Mouse (Mus musculus): ENCODE results near the gene Poldip3.

The Poldip3 gene

DNA sequence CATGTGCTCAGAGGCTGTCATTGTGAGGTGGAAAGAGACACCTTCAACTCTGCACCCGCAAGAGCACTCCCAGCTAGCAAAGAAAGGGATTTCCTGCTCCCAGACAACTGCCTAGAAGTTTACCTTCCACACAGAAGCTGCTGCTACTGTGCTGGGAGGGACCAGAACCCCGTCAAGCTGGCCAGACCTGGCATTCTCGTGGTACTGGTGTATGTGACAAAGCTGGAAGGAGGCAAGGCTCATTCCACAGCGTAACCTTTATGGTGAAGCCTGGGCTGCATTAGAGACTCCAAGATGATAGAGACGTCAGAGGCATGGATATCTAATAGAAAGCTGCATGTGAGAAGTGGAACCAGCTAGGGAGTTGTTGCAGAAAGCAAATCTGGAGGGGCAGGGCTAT is 24.6 kb downstream of the Poldip3 start:
- no peak for DNase-seq

DNA sequence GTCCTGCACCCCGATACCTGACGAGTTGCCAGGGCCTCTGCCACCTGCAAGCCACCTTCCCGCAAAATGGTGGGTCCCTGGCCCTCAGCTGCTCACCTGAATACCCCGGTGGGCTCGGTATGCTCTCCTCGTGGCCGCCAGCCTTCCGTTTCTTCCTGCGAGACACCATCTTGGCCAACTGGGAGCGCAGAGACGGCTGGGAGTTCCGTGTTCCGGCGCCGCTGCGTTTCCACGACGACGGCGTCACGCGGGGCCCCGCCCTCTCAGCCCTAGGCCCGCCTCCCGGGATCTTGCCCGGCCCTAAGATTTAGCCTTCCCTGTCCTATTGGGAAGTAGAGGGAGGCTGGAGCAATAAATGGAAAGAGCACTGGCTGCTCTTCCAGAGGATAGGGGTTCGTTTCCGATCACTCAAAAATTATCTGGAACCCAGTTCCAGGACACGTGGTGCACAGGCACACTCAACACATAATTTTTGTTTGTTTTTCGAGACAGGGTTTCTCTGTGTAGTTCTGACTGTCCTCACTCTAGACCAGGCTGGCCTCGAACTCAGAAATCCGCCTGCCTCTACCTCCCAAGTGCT is 26.5 kb downstream of the Poldip3 start, which contains the start of gene Rrp7a:
Rrp7a (minus strand) TSS at position 236 of the 580 bp plus-strand sequence.
- DNase-seq = peak; percentile 85

DNA sequence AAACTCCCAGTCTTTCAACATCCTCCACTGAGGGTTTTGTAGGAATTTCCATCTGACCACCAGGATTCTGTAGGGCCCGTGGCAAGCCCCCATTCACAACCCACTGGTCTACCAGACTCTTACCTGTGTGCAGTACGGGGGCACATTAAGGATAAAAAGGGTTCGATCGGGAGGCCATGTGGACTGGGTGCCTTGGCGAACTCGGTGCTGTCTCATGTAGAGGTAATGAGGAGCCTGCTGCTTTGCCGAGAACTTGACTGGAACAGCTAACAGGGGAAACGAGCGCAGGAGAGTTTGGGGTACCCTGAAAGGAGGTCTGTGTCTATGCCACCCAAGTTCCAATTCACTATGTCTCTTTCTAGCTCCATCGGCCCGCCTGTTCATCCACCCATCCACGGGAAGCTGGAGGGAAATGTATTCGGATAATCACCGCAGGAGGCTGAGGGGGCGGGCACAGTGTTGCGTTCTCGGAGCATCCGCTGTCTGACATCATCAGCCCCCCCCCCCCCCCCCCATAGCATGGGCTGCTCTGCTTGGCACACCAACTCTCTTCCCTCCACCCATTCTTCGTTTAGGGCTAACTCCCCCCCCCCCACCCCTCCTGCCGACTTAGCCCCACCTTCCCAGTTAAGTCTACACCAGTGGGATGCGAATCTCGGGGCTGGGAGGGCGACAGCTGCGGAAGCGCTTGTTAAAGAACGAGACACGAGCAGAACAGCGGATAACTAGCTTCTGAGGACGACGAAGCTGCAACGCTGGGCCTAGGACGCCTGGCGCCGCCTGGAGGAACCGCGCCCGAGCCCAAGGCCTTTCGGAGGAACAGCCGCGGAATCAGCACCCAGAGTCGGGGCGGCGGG is 27.2 kb downstream of the Poldip3 start:
- DNase-seq = peak; percentile 39

DNA sequence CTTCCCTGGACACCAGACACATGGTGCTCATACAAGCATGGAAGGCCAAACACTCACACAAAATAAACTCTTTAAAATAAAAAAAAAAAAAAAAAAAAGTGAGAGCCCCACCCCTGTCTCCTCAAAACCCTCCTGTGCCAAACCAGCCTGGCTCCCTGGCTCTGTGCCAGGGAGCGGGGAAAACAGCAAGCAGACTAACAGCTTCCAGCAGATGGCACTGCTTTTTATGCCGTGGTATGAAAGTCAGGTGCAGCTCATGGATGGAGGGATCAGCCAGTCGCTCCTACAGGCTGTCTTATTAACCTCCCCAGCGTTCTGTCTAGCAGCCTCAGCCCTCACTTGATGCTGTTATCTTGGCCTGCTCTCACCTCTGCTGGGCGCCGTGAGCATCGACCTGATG is 30.8 kb downstream of the Poldip3 start:
- peak; percentile 53 for DNase-seq

DNA sequence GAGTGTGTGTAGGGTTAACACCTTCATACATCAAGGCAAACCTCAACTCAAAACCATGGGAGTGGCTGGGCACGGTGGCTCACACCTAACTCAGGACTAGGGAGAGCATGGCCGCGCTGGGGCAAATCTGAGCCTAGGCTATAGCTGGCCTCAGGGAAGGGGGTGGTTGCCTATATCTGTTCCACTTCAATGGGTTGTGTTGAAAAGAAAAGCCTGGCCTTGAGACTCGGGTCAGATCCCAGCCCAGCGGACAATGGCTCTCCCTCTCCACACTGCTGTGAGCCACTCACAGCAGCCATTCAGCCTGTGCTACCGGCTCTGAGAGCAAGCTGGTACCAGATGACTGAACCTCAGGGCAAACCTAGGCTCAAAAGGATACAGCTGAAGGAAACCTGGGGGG is 34.1 kb downstream of the Poldip3 start:
- no peak for DNase-seq

DNA sequence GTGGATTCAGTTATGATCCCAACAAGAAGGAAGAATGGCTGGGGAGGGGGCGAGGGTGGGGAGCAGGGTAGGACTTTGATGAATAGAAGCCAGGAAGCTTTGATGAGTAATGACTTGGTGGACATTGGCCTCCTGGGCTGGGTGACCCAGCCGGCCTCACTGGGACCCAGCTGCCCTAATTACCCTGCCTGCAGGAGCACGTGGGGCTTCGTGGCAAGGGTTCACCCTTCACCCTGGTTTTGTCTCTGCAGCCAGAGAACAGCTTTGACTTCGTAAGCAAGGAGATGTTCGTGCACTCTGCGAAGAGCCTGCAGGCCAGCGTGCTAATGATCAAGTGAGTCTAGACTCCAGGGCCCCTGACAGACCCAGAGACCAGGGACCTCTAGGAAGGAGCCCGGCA is 35.1 kb downstream of the Poldip3 start:
- DNase-seq = no peak

DNA sequence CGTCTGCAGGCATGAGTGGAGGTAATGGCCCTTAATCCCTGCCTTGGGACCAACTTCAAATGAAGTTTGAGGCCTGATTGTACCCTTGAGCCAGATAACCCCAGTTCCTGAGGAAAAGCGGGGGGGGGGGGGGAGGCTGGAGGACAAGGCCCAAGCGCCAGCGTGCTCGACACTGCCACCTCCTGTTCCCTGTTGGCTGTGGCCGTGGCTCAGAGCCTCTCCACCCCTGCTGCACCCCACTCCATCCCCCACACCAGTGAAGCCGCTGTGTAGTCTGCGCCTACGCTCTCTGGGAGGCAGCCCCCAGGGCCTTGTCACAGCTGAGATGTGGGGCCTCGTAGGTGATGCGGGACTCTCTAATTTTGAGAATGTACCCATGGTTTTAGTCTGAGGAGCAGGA is 36.3 kb downstream of the Poldip3 start:
- DNase-seq = peak; percentile 26

DNA sequence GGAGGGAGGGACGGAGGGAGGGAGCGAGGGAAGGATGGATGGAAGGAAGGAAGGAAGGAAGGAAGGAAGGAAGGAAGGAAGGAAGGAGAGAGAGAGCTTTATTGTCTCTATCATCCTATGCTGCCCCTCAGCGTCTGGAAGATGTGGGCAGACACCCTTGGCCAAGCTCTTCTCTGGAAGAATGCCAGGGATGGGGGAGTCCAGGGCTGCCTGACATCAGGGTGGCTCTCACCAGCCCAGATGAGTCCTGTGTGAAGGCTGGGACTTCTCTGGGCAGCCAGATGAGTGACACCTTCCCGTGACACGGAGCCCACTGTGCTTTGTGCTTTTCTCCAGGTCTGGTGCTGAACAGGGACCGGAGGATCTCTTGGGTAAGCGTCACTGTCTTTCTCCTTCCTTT is 37.3 kb downstream of the Poldip3 start:
- DNase-seq = no peak

DNA sequence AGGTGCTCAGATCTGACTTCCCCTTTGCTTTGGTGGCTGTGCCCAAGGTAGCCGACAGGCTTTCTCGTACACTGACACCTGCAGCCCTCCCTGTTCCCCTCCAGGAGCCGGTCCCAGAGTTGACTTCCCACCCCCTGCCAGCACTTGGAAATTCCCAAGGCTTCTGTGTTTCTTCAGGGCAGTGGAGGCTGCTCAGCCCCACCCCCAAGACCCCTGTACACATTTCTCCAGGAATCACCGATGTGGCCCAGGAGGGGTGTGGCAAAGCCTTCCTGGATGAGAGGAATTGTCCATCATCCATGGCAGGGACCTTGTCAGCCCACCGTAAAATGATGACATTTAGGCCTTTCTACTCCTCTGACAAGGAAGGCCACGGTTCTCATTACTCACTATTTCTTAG is 37.9 kb downstream of the Poldip3 start:
- no peak for DNase-seq

DNA sequence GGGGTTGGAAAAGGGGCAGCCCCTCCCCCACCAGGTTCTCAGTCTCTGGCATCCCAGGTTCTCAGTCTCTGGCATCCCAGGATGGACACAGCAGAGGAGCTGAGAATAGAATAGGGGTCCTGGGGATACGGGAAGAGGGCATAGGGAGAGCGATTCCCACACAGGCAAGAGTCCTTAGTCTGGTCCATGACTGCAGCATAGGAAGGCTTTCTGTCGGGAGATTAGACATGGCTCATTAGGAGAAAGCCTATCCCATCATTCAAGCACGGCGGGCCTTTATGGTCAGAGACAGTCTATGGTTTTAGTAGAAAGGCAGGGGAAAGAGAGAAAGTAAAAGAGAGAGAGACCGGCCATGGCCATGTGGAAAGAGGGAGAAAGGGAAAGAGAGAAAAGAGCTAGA is 41.4 kb downstream of the Poldip3 start:
- no peak for DNase-seq

DNA sequence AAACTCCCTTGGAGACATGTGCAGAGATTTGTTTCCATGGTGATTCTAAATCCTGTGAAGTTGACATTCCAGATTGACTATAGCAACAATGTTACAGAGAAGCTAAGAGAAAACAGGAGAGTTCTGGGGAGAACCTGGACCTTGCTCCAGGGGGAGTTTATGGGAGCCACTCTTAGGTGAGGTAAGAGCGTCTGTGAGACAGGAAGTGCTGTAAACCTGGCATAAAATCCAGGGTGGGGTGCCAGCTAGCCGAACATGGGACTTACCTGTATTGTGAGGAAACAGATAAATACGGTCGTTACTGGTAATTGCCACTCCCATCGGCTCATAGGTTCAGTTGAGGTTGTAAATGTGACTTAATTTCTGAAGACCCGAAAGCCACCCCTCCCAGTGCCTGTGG is 42.8 kb downstream of the Poldip3 start:
- DNase-seq = no peak

DNA sequence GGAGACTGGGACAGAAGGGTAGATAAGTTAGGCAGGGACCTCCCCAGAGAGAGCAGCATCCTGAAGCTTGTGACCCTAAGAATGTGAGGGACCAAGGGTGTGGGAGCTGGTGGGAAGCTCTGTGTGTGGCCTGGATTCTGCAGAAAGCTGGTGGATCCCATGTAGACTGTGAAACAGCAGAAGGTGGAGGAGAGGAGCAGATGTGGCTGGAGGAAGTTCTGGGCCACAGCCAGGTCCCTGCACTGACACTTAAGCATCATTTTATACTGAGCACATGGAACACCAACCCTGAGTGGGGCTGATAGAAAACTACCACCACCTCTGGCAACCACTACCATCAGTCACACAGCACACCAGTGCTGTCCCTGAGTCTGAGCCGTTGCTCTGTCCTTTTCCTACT is 46.1 kb downstream of the Poldip3 start:
- no peak for DNase-seq

DNA sequence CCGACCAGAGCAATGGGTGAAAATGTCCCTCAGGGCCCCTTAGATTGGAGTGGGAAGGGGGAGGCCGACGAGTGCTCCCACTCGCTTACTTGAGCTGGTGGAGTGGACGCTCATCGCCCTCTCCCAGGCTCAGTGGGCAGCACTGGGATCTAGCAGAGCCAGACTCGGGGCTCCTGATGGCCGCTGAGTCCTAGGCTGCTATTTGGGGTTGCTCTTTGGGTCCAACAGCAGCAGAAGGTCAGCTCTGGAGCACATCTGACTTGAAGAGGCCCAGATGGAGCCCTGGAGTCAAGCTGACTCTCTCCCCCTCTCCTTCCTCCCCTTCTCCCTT is 48.9 kb downstream of the Poldip3 start:
- no peak for DNase-seq

DNA sequence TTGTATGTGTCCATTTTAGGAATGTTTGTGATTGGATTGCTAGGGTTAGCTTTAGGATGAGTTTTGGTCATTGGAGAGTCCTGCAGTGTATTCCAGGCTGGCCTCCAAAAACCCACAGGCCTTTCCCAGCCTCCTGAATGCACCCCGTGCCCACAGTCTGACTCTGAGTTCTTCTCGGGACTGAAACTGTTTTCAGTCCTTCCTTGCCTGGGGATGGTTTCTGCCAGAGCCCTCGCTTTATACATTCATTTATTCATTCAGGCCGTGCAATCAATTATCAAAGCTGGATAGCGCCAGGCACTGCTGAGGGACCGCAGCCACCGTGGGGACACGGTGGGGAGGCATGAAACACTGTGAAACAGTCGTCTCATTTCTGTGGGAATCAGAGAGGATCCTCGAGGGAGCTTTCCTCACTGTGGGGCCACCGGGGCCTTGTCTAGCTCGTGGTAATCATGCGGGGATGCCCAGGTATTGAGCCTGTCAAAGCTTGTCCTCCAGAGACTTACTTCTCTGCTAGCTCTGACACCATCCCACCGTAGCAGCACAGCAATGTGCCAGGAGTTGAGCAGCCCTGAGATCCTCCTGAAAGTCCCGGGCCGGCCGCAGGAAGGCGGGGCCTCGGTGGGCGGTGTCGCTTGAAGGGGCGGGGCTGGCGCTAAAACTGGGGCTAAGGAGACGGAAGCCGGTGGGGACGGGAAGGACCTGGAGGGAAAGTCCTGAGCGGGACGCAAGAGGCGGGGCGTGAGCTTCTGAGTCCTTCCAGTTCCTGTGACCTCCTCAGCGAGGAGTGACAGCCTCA is 49.5 kb downstream of the Poldip3 start:
- no peak for DNase-seq

DNA sequence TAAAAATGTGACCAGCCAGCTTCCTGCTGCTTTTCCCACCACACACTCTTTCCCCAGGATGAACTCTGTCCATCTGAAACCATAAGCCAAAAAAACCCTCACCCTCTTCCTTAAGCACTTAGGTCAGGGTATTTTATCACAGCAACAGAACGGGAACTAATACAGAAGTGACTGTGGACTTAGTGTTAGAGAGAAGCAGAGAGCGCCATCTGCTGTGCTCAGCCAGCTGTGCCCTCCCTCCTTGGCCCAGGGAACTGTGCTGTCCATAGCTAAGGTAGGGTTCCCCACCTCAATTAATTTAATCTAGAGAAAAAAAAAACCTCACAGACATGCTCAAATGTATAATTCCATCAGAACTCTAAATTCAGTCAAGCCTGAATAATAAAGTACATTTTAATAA is 53.2 kb downstream of the Poldip3 start:
- DNase-seq = no peak

DNA sequence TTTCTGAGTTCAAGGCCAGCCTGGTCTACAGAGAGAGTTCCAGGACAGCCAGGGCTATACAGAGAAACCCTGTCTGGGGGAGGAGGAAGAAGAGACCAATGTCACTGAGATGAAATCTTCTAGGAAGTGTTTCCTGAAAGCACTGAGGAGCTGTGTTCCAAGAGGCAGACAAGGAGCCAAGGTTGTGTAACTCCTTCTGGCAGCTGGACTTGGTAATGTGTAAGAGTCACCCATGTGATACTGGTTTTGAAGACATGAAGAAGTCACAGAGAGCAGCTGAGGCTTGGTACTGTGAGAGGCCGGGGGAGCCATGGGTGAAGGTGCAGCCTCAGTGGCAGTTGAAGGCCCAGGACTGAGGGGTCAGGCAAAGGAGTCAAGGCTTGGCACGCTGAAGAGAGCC is 55.5 kb downstream of the Poldip3 start:
- DNase-seq = no peak

DNA sequence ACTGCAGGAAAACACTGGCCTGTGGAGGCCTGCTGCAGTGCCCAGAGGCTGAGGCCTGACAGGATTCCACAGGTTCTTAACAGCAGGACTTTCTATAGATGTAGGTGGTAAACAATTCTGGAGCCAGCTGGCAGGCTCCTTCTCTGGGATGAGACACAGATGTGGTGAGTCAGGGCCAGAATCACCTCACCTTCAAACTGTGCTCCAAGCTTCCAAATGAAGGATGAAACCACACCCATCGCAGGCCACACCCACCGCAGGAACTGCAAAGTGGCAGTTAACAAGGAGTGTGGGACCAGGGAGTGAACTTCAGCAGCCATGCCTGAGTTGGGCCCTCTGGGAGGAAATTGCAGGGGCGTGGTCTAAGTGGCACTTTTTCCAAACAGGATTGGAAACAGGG is 58.3 kb downstream of the Poldip3 start:
- DNase-seq = no peak

DNA sequence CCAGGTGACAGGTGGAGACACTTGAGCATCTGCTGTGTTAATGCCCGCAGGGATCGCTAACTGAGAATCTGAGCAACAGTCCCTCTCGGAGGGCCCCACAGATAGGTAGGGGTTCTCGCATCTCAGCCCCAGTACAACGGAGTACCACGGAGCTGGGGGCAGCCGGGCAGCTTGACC is 59.9 kb downstream of the Poldip3 start, which contains the start of gene Serhl:
Serhl (plus strand) TSS at position 78 of the 177 bp plus-strand sequence.
- DNase-seq = no peak

DNA sequence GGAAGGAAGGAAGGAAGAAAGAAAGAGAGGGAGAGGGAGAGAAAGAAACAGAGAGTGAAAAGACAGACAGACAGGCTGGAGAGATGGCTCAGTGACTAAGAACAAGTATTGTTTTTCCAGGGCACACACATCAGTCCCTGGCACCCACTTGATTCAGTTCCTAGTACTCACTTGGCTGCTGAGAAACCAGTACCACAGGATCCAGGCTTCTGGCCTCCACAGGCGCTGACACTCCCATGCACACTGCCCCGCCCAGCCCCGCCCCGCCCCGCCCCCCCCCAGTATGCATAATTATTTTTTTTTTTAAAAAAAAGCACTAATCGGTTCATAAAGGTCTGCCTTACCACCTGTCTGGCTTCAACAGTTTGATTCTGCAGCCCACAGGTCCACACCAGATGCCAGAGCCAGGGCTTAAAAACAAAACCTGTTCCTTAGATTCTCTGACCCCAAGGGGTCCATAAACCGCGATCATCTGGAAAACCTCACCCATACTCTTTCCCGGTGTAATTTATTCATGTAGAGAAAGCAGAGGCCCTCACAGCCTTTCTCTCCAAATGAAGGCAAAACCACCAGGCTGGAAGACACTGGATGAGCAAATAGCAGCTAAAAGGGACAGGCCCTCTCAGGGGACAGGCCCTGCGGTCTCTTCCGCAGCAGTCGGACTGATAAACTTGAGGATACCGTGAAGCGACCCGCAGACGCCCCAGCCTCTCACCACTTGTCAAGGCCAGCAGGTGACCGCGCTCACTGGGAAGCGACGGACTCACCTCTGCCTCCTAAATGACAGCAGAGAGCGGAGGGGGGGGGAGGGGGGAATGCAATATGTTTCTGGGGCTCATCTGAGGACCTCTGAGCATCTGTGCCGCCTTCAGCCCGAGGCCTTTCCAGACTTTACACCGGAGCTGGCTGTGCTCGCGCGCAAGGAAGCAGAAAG is 60.4 kb downstream of the Poldip3 start:
- no peak for DNase-seq

DNA sequence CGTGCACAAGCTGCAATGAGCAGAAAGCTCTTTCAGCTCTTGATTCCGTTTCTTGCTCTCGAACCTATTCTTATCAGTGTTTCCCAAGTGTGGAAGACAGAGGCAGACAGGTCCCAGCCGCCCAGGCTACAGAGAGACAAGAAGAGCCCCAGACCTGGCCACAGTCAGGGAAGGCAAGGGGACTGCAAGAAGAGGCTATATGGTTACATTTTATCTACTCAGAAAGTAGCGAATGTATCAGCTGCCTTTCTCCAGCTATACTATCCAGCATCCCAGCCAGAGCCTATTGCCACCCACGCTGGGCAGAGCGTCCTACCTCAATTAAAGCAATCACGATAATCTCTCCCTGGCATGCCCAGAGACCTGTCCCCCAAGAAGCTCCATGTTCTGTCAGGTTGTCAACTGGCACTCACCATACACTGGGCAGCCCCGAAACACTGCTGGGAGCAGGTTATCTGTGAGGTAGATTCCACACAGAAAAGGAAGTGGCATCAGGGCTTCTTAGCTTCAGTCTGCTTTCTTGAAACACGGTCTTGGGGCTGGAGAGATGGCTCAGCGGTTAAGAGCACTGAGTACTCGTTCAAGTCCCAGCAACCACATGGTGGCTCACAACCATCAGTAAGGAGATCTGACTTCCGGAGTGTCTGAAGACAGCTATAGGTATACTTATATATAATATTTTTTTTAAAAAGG is 62.4 kb downstream of the Poldip3 start:
- no peak for DNase-seq

DNA sequence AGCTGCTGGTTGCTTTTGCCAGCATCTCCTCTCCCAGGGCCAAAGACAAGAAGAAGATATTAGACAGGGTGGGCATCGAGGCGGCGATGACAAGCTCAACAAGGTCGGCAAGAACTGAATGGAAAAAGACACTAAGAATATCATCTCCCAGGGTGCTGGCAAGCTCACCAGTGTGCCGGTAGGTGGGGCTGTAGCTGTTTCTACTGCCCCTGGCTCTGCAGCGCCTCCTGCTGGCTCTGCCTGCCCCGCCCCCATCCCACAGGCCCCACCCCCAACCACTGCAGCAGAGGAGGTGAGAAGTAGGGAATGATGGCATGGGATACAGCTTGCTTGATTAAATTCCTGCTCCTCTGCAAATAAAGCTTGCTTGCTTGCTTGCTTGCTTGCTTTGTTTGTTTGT is 63.3 kb downstream of the Poldip3 start:
- DNase-seq = no peak

DNA sequence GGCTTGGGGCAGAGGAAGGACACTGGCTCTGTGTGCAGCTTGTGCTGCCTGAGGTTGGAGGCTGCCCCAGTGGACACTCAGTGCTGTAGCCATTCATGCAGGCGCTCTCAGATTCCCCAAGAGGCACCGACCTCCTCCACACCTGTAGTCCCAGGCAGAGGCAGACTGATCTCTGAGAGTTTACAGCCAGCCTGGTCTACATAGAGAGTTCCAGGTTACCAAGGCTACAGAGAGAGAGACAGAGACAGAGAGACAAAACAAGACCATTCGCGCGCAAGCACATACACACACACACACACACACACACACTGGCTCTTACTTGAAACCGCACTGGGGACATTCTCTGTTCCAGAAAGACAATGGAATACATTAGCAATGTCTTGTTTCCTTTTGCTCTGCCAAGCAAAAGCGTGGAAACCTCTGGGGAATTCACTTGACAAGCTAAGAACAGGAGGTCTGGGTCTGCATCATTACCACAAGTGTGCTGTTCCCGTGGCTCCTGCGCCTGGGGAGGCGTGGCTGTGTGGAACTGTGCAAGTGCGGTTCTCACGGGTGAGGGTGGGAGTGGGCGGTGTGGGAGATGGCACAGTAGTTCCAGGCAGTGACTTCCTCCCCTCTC is 65.1 kb downstream of the Poldip3 start:
- DNase-seq = no peak
